Mouse (Mus musculus) neural tube, embryonic 15.5 days (tissue): ENCODE results near the gene Olfr1375. TPM values are rescaled to one million over a fixed set of nuclear protein-coding genes. Genes with fewer than 3 reads are reported as not detected.
"Not testable (repeated sequence)": the region's sequence is repeated elsewhere in the genome, so short reads cannot be mapped to it uniquely, and the experiment has no call there.

ENCODE experiments used
- ATAC-seq: fragments of 200-750 bp; cut with Nextera tagmentation; 2 replicates; pipeline ENCODE4 v1.8.0; 2017; ENCODE audit warnings: mild to moderate bottlenecking, moderate TSS enrichment, moderate library complexity; ENCODE audit not compliant: low FRiP score
- H3K27ac ChIP-seq: fragments of 300-500 bp; sonication (generic); replicated peaks from 2 replicates; pipeline ENCODE4 v1.5.1; 2015; ENCODE audit warnings: mild to moderate bottlenecking, inconsistent platforms
- H3K27me3 ChIP-seq: fragments of 300-500 bp; sonication (generic); replicated peaks from 2 replicates; pipeline ENCODE4 v1.6.1; 2015; ENCODE audit warnings: inconsistent platforms
- H3K36me3 ChIP-seq: fragments of 300-500 bp; sonication (generic); 2 replicates; pipeline ENCODE4 v1.6.1; 2015; ENCODE audit warnings: inconsistent platforms
- H3K4me1 ChIP-seq: fragments of 300-500 bp; sonication (generic); 2 replicates; pipeline ENCODE4 v1.6.1; 2015; ENCODE audit warnings: inconsistent platforms
- H3K4me2 ChIP-seq: fragments of 300-500 bp; sonication (generic); 2 replicates; pipeline ENCODE4 v1.6.1; 2015; ENCODE audit warnings: inconsistent platforms, mild to moderate bottlenecking, moderate library complexity
- H3K4me3 ChIP-seq: fragments of 300-500 bp; sonication (generic); replicated peaks from 2 replicates; pipeline ENCODE4 v1.5.1; 2015; ENCODE audit warnings: mild to moderate bottlenecking, inconsistent platforms
- H3K9ac ChIP-seq: fragments of 300-500 bp; sonication (generic); replicated peaks from 2 replicates; pipeline ENCODE4 v1.6.1; 2015; ENCODE audit warnings: mild to moderate bottlenecking, inconsistent platforms
- H3K9me3 ChIP-seq: fragments of 300-500 bp; sonication (generic); replicated peaks from 2 replicates; pipeline ENCODE4 v1.6.1; 2016; ENCODE audit warnings: inconsistent platforms
- WGBS: fragments of 180-500 bp; shearing (Covaris S2); methylation state at CpG from one replicate; pipeline ENCODE4 v1.1.7; 2015; ENCODE audit warnings: mixed read lengths; 5-methylcytosine and 5-hydroxymethylcytosine counted together
- polyA plus RNA-seq: library from polyadenylated mRNA; unstranded; fragments of >200 nt; fragmentation: Nextera tagmentation; extraction: Ambion mirVana; gene quantifications from 2 replicates; pipeline ENCODE4 v1.2.1, GENCODE M21; 2015

Gene Olfr1375
- polyA plus RNA-seq = not detected in 2 replicates

DNA sequence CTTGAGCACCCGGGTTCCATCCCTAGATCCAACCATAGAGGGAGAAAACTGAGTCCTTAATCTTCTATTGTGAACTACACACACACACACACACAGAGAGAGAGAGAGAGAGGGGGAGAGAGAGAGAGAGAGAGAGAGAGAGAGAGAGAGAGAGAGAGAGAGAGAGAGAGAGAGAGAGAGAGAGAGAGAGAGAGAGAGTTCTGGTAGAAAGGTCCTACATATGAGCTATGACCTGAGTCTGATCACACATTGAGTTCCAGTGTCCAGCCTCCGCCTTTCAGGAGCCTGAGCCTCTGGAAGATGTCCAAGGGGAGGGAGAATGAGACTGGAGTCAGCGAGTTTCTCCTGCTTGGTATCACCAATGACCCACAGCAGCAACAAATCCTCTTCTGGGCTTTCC is at the start of gene Olfr1375:
Gene Olfr1375, plus strand, starts transcription at position 301 of the 400 bp plus-strand sequence.
- H3K36me3 ChIP-seq, H3K9ac ChIP-seq, H3K9me3 ChIP-seq, H3K4me1 ChIP-seq, H3K4me2 ChIP-seq, H3K27ac ChIP-seq, H3K27me3 ChIP-seq, H3K4me3 ChIP-seq, ATAC-seq: not testable (repeated sequence)
- 88% methylated on average over 3 of the region's 3 CpGs for WGBS

GRCm38 (mm10) chr11:51003296-51003695 is 44.6 kb upstream of the Olfr1375 start, which contains the start of gene Olfr51:
TSS of gene Olfr51 (plus strand) at chr11:51003596.
- no peak within 1 kb of the TSS for H3K9ac ChIP-seq
- no peaks in the 10 kb centered on the region for H3K4me1 ChIP-seq
- no peaks in the 10 kb centered on the region for H3K27me3 ChIP-seq
- no peaks in the 10 kb centered on the region for H3K9me3 ChIP-seq
- H3K27ac ChIP-seq = no peak within 1 kb of the TSS
- WGBS = 81% methylated on average over 5 of the region's 5 CpGs
- ATAC-seq = no peak
- no peak within 1 kb of the TSS for H3K4me3 ChIP-seq
- no peaks in the 10 kb centered on the region for H3K36me3 ChIP-seq
- no peak within 1 kb of the TSS for H3K4me2 ChIP-seq

DNA sequence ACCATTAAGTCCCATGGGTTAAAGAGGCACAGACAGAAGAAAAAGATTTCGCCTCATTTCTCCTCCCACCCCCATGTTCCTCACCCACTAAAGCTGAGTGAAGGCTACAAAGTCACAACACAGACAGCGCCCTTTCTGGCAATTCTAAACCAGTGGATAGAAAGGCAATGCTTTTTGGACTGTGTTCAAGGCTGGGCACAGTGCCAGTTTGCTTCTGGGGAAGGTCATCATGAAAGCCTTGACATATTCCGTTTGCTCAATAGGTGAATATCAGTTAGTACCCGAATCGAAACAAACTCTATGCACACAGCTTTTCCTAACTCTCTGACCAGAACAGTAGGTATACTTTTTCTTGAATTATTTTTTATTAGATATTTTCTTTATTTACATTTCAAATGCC is 36.1 kb upstream of the Olfr1375 start:
- no peaks in the 10 kb centered on the region for H3K9me3 ChIP-seq
- H3K27me3 ChIP-seq = no peaks in the 10 kb centered on the region
- no peak for ATAC-seq
- no peak overlapping the region for H3K4me3 ChIP-seq
- WGBS = 66% methylated on average over 5 of the region's 5 CpGs
- no peaks in the 10 kb centered on the region for H3K4me1 ChIP-seq
- H3K9ac ChIP-seq = no peak overlapping the region
- H3K27ac ChIP-seq = no peak overlapping the region
- no peaks in the 10 kb centered on the region for H3K36me3 ChIP-seq
- H3K4me2 ChIP-seq = no peak overlapping the region

DNA sequence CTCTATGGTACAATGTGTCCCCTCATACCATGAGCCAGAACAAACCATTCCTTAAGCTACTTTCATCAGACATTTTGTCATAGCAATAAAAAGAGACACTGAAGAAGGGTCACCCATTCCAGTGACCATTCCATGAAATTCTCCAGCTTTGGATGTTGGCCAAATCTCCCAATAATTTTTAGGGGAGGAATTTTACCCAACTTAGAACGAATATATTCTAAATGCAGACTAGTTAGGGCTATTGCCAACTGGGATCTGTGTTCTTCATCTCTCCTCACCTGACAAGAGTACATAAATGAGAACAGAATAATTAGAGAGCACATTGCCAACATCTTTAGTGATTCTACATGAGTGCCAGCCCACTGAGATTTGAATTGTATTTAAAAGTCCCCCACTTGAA is 34.0 kb upstream of the Olfr1375 start, which contains the start of gene Olfr54:
Gene Olfr54, plus strand, starts transcription at position 301 of the 400 bp plus-strand sequence.
- no peaks in the 10 kb centered on the region for H3K36me3 ChIP-seq
- no peak for ATAC-seq
- no peaks in the 10 kb centered on the region for H3K9me3 ChIP-seq
- 71% methylated on average over 1 of the region's 1 CpGs for WGBS
- H3K4me3 ChIP-seq = no peak within 1 kb of the TSS
- H3K27me3 ChIP-seq = no peaks in the 10 kb centered on the region
- H3K27ac ChIP-seq = no peak within 1 kb of the TSS
- H3K9ac ChIP-seq = no peak within 1 kb of the TSS
- H3K4me2 ChIP-seq = no peak within 1 kb of the TSS
- no peaks in the 10 kb centered on the region for H3K4me1 ChIP-seq

DNA sequence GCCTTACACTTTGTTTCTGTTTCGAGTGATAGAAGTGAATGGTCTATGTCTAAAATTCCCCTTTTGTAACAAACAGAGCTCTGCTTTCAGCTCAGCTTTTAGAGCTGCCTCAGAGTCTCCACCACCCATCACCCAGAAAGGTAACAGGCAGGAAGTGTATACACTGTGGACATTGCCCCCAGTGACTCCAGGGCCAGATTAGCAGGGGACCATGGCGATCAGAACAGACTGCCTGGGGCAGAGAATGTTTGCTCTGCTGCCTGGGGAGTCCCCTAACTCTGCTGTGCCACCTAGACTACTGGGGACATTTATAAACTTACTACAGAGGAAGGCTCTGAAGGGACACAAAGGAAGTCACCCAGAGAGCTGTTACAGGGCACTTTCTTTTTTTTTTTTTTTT is 31.6 kb upstream of the Olfr1375 start:
- Histone ChIP-seq H3K4me2 (no peak overlapping the region), H3K9me3 (no peaks in the 10 kb centered on the region), H3K4me1 (no peaks in the 10 kb centered on the region), H3K9ac (no peak overlapping the region), H3K4me3 (no peak overlapping the region), H3K27ac (no peak overlapping the region), H3K36me3 (no peaks in the 10 kb centered on the region), H3K27me3 (no peaks in the 10 kb centered on the region)
- WGBS = 67% methylated on average over 2 of the region's 2 CpGs
- no peak for ATAC-seq

DNA sequence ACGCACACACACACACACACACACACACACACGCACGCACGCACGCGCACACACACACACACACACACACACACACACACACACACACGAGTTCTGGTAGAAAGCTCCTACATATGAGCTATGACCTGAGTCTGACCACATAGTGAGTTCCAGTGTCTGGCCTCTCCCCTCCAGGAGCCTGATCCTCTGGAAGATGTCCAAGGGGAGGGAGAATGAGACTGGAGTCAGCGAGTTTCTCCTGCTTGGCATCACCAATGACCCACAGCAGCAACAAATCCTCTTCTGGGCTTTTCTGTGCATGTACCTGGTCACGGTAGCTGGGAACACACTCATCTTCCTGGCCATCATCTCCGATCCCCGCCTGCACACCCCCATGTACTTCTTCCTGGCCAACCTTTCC is 21.1 kb upstream of the Olfr1375 start:
- ATAC-seq, H3K9me3 ChIP-seq, H3K4me2 ChIP-seq, H3K4me1 ChIP-seq, H3K4me3 ChIP-seq, H3K27me3 ChIP-seq, H3K36me3 ChIP-seq, H3K27ac ChIP-seq, H3K9ac ChIP-seq: not testable (repeated sequence)
- 94% methylated on average over 11 of the region's 11 CpGs for WGBS

DNA sequence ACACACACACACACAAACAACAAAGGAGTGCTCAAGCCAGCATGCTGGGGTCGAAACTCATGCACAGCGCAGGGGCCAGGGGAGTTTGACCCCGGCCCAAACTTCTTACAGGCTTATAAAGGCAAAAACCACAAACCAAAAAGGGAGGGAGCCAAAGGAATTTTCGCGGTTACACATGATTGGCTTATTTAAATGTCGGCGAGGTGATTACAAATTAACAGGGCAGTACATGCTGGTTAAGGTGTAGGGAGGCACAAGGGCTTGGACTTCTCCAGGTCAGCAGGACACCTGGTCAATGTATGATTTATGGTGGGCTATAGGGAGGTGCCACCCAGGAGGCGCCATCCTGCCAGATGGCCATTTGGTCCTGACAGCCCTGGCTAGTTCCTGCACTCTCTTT is 18.5 kb upstream of the Olfr1375 start:
- H3K9me3 ChIP-seq, H3K27me3 ChIP-seq, ATAC-seq, H3K36me3 ChIP-seq, H3K4me1 ChIP-seq, H3K27ac ChIP-seq, H3K4me2 ChIP-seq, H3K9ac ChIP-seq, H3K4me3 ChIP-seq: not testable (repeated sequence)
- WGBS = 67% methylated on average over 8 of the region's 8 CpGs

GRCm38 (mm10) chr11:51030225-51030624 is 17.7 kb upstream of the Olfr1375 start:
- Histone ChIP-seq H3K36me3 (no peaks in the 10 kb centered on the region), H3K9me3 (no peaks in the 10 kb centered on the region), H3K4me1 (no peaks in the 10 kb centered on the region), H3K27ac (no peak overlapping the region), H3K4me2 (no peak overlapping the region), H3K27me3 (no peaks in the 10 kb centered on the region), H3K9ac (no peak overlapping the region), H3K4me3 (no peak overlapping the region)
- WGBS = 45% methylated on average over 2 of the region's 2 CpGs
- ATAC-seq = no peak

GRCm38 (mm10) chr11:51032851-51033250 is 15.1 kb upstream of the Olfr1375 start:
- H3K27ac ChIP-seq = no peak overlapping the region
- H3K9me3 ChIP-seq = no peaks in the 10 kb centered on the region
- WGBS = 37% methylated on average over 1 of the region's 1 CpGs
- ATAC-seq = no peak
- no peak overlapping the region for H3K9ac ChIP-seq
- H3K27me3 ChIP-seq = no peaks in the 10 kb centered on the region
- H3K36me3 ChIP-seq = no peaks in the 10 kb centered on the region
- no peaks in the 10 kb centered on the region for H3K4me1 ChIP-seq
- no peak overlapping the region for H3K4me3 ChIP-seq
- H3K4me2 ChIP-seq = no peak overlapping the region

DNA sequence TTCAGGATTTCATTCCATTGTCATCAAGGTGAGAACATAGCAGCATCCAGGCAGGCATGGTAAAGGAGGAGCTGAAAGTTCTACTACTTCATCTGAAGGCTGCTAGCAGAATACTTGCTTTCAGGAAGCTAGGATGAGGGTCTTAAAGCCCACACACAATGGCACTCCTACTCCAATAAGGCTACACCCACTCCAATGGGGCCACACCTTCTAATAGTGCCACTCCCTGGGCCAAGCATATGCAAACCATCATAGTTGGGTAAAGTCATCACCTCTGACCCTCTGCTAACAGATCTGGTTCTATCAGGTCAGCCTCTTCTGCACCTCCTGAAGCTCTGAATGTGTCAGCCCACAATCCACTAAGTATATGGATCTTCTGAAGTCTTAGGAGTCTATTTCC is 13.8 kb upstream of the Olfr1375 start:
- not testable (repeated sequence) for H3K9me3 ChIP-seq, H3K9ac ChIP-seq, H3K36me3 ChIP-seq, H3K27ac ChIP-seq, H3K27me3 ChIP-seq, H3K4me3 ChIP-seq, H3K4me2 ChIP-seq, H3K4me1 ChIP-seq, ATAC-seq

DNA sequence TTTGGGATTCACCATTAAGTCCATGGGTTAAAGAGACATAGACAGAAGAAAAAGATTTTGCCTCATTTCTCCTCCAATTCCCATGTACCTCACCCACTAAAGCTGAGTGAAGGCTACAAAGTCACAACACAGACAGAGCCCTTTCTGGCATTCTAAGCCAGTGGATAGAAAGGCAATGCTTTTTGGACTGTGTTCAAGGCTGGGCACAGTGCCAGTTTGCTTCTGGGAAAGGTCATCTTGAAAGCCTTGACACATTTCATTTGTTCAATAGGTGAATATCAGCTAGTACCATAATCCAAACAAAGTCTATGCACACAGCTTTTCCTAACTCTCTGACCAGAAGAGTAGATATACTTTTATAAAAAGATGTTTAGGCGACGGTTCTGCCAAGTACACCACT is 12.0 kb upstream of the Olfr1375 start:
- Histone ChIP-seq H3K27ac (no peak overlapping the region), H3K4me1 (no peaks in the 10 kb centered on the region), H3K4me2 (no peak overlapping the region), H3K9ac (no peak overlapping the region), H3K4me3 (no peak overlapping the region), H3K36me3 (no peaks in the 10 kb centered on the region), H3K9me3 (no peaks in the 10 kb centered on the region), H3K27me3 (no peaks in the 10 kb centered on the region)
- ATAC-seq = no peak
- 87% methylated on average over 2 of the region's 2 CpGs for WGBS

DNA sequence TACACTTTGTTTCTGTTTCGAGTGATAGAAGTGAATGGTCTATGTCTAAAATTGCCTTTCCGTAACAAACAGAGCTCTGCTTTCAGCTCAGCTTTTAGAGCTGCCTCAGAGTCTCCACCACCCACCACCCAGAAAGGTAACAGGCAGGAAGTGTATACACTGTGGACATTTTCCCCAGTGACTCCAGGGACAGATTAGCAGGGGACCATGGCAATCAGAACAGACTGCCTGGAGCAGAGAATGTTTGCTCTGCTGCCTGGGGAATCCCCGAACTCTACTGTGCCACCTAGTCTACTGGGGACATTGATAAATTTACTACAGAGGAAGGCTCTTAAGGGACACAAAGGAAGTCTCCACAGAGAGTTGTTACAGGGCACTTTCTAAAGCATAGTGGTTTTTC is 3.1 kb upstream of the Olfr1375 start:
- not testable (repeated sequence) for H3K9ac ChIP-seq, H3K27me3 ChIP-seq, H3K4me1 ChIP-seq, H3K4me3 ChIP-seq, H3K9me3 ChIP-seq, H3K27ac ChIP-seq, H3K4me2 ChIP-seq, ATAC-seq, H3K36me3 ChIP-seq
- 70% methylated on average over 3 of the region's 3 CpGs for WGBS

GRCm38 (mm10) chr11:51051678-51052077 is 3.8 kb downstream of the Olfr1375 start:
- Histone ChIP-seq H3K36me3 (no peaks in the 10 kb centered on the region), H3K9me3 (no peaks in the 10 kb centered on the region), H3K27ac (no peak overlapping the region), H3K4me2 (no peak overlapping the region), H3K27me3 (no peaks in the 10 kb centered on the region), H3K4me3 (no peak overlapping the region), H3K9ac (no peak overlapping the region), H3K4me1 (no peaks in the 10 kb centered on the region)
- 63% methylated on average over 2 of the region's 2 CpGs for WGBS
- no peak for ATAC-seq
